Mouse (Mus musculus): ENCODE results near the gene Trip10. TPM values are rescaled to one million over a fixed set of nuclear protein-coding genes. Genes with fewer than 3 reads are reported as not detected.

The Trip10 gene
- total RNA-seq, 2 experiments from 2014 or later: 61.0 to 81.5 TPM

- DNase-seq (ENCODE audit: low spot score in 2 of 2): no peak
Measured at GRCm38 (mm10) chr17:57289252-57289651, 40.0 kb downstream of the Trip10 start.

GRCm38 (mm10) chr17:57290001-57290670, 40.9 kb downstream of the Trip10 start:
- no peak for DNase-seq (ENCODE audit: low spot score in 2 of 2)

- no peak for DNase-seq (ENCODE audit: low spot score in 2 of 2)
Measured at GRCm38 (mm10) chr17:57290671-57291055, 41.4 kb downstream of the Trip10 start.

- DNase-seq (ENCODE audit: low spot score in 2 of 2): no peak
Measured at GRCm38 (mm10) chr17:57292302-57292701, 43.0 kb downstream of the Trip10 start.

GRCm38 (mm10) chr17:57292968-57293367, 43.7 kb downstream of the Trip10 start:
- no peak for DNase-seq (ENCODE audit: low spot score in 2 of 2)

GRCm38 (mm10) chr17:57295935-57296334, 46.7 kb downstream of the Trip10 start:
- DNase-seq (ENCODE audit: low spot score in 2 of 2): no peak

- no peak for DNase-seq (ENCODE audit: low spot score in 2 of 2)
Measured at GRCm38 (mm10) chr17:57297040-57297439, 47.8 kb downstream of the Trip10 start.

- no peak for DNase-seq (ENCODE audit: low spot score in 2 of 2)
Measured at GRCm38 (mm10) chr17:57305593-57305992, 56.3 kb downstream of the Trip10 start.

GRCm38 (mm10) chr17:57307074-57307473, 57.8 kb downstream of the Trip10 start:
- DNase-seq (ENCODE audit: low spot score in 2 of 2): no peak

- DNase-seq (ENCODE audit: low spot score in 2 of 2): no peak
Measured at GRCm38 (mm10) chr17:57311801-57312200, 62.5 kb downstream of the Trip10 start.

Small RNAs within 50 kb of the gene (microRNA-seq; reads per million reads assigned to microRNA genes)
- gene Mir6978: not detected

Other genes with a start within 250 kb of the Trip10 start
- gene Pspn, start 249.4 kb upstream of the Trip10 start, total RNA-seq (2021): not detected
- 10 to 100 TPM; 31.9 to 34.9 TPM for gene Gtf2f1, start 238.2 kb upstream of the Trip10 start, total RNA-seq (2021)
- not detected for gene Gm17949, start 238.0 kb upstream of the Trip10 start, total RNA-seq (2021)
- gene Khsrp, start 217.9 kb upstream of the Trip10 start, total RNA-seq (2021): 10 to 100 TPM; 87.0 to 87.7 TPM
- gene Slc25a41, start 207.8 kb upstream of the Trip10 start, total RNA-seq (2021): not detected
- under 1 TPM; 0.49 to 0.67 TPM for gene Crb3, start 190.3 kb upstream of the Trip10 start, total RNA-seq (2021)
- gene Slc25a23, start 189.6 kb upstream of the Trip10 start, total RNA-seq (2021): 10 to 100 TPM; 35.5 to 35.7 TPM
- 1 to 10 TPM; 2.1 TPM for gene Dennd1c, start 170.9 kb upstream of the Trip10 start, total RNA-seq (2021)
- 1 to 10 TPM; 4.0 to 4.8 TPM for gene Tubb4a, start 161.7 kb upstream of the Trip10 start, total RNA-seq (2021)
- gene Tnfsf9, start 144.1 kb upstream of the Trip10 start, total RNA-seq (2021): 1 to 10 TPM; 1.3 to 1.4 TPM
- not detected for gene Cd70, start 99.7 kb upstream of the Trip10 start, total RNA-seq (2021)
- gene Tnfsf14, start 55.3 kb upstream of the Trip10 start, total RNA-seq (2021): not detected
- 10 to 100 TPM in 1 of 2 experiments, 1 to 10 TPM in 1; 5.3 to 19.8 TPM for gene C3, start 21.3 kb upstream of the Trip10 start, total RNA-seq (2021)
- 10 to 100 TPM; 24.8 to 25.6 TPM for gene Gpr108, start 1.0 kb upstream of the Trip10 start, total RNA-seq (2021)
- gene Vav1, start 29.6 kb downstream of the Trip10 start, total RNA-seq (2021): 1 to 10 TPM; 2.1 to 3.4 TPM
- 1 to 10 TPM; 9.7 to 9.8 TPM for gene Adgre1, start 109.2 kb downstream of the Trip10 start, total RNA-seq (2021)

Data from gastrocnemius, postnatal 4 days (tissue).